Mouse (Mus musculus) embryo, embryonic 11.5 days (tissue): ENCODE data around the gene Cryba4.

Experiments used
- DNase-seq: peaks from one replicate; pipeline ENCODE4 v3.0.0-alpha.2; 2012; ENCODE audit warnings: low read depth, low spot score

The Cryba4 gene

GRCm38 (mm10) chr5:112206543-112207255 lies 45.6 kb downstream of the Cryba4 start:
- DNase-seq = no peak

DNA sequence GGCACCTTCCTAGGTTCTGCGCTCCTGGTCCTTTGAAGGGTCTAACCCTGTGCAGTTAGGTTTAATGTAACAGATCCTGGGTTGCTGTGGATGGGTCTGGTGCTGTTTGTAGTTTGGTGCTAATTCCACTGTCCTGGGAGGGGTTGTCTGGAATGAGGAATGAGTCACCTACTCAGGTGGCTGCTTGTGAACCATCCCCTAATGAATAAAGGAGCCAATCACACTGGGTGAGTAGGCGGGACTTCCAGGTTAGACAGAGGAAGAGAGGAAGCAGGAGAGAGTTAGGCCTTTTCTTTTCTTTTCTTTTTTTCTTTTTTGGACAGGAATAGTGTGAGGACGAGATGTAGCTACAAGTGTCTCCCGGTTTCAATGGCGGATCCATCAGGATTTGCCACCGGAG lies 52.7 kb downstream of the Cryba4 start:
- no peak for DNase-seq
